In genomic region chrX:20060769-20061315, GRCm38 (mm10) we compare ENCODE assay signal across 9 mouse cellular contexts. TPM values are rescaled to one million over a fixed set of nuclear protein-coding genes. Genes with fewer than 3 reads are reported as not detected.
A peak's percentile ranks its signal among the peaks of the same experiment; 100 is the strongest.
DNase-seq lines count a peak whose midpoint lies in the region; ATAC-seq and TF ChIP-seq lines count a peak whose summit lies in the region.
"Had no signal": no experiment of that assay in that cellular context is flagged by ENCODE, and none has a peak within 500 bp of the region (broad histone marks: within the 10 kb centered on the region; RNA-seq: fewer than 3 reads in every experiment).

No protein-coding gene starts in this region.

- no peaks in the 10 kb centered on the region; the same call in 1 of the 2 replicates for H3K4me1 ChIP-seq in thymus, adult 2 months (replicated peaks; ENCODE audit: control insufficient read depth, insufficient read depth, low read length)
- no peaks in the 10 kb centered on the region for H3K4me1 ChIP-seq in heart, postnatal 0 days (ENCODE audit: control insufficient read depth, insufficient read depth)
- H3K4me1 ChIP-seq in limb, embryonic 13.5 days, result no peaks in the 10 kb centered on the region
- no peaks in the 10 kb centered on the region; the same call in 1 of the 2 replicates for H3K4me1 ChIP-seq in small intestine, adult 2 months (ENCODE audit: control insufficient read depth, insufficient read depth, insufficient read length, low read length)

- DNase-seq in cerebellum, adult 11 months, result peak; percentile 3
- no peak for DNase-seq in thymus, adult 2 months
- DNase-seq in thymus, postnatal 10 days (ENCODE audit: low spot score in 2 of 2), result no peak
- no peak for DNase-seq in heart, postnatal 0 days (ENCODE audit: low spot score)

- H3K27me3 ChIP-seq in thymus, adult 2 months (ENCODE audit: control insufficient read depth, insufficient read depth, low read length), result no peaks in the 10 kb centered on the region; the same call in 1 of the 2 replicates
- H3K27me3 ChIP-seq in heart, postnatal 0 days (ENCODE audit: control insufficient read depth, insufficient read depth, low read length), result no peaks in the 10 kb centered on the region
- peaks cover 25% of the 10 kb centered on the region for H3K27me3 ChIP-seq in limb, embryonic 13.5 days
- H3K27me3 ChIP-seq in small intestine, adult 2 months (ENCODE audit: control insufficient read depth, insufficient read depth, low read length), result 0 out of 2 replicates have a peak, but pooled peaks cover 2% of the 10 kb centered on the region

- H3K27ac ChIP-seq in thymus, adult 2 months (ENCODE audit: control insufficient read depth, insufficient read depth, low read length), result no peak overlapping the region
- no peak overlapping the region for H3K27ac ChIP-seq in heart, postnatal 0 days (ENCODE audit: low read depth)
- no peak overlapping the region for H3K27ac ChIP-seq in limb, embryonic 13.5 days
- H3K27ac ChIP-seq in small intestine, adult 2 months (ENCODE audit: insufficient read depth, low read depth, low read length), result no peak overlapping the region

- H3K9ac ChIP-seq in heart, postnatal 0 days (replicated peaks; ENCODE audit: low read depth, low read length), result 0 out of 2 replicates have a peak overlapping the region, but pooled peaks have one; percentile 15
- H3K9ac ChIP-seq in limb, embryonic 13.5 days, result no peak overlapping the region

- no peak for TF ChIP-seq POLR2A in thymus, adult 2 months (IDR thresholded peaks at IDR 0.05; ENCODE audit: control insufficient read depth, extremely low read depth, insufficient read depth, low read length, poor library complexity)
- TF ChIP-seq POLR2A in small intestine, adult 2 months (IDR thresholded peaks at IDR 0.05; ENCODE audit: low read depth, low read length), result no peak

- no peak for TF ChIP-seq CTCF in thymus, adult 2 months (IDR thresholded peaks at IDR 0.05; ENCODE audit: borderline replicate concordance, control insufficient read depth, extremely low read depth, insufficient read depth, low read length, poor library complexity)
- no peak for TF ChIP-seq CTCF in heart, postnatal 0 days (IDR thresholded peaks at IDR 0.05; ENCODE audit: low read depth)
- no peak for TF ChIP-seq CTCF in small intestine, adult 2 months (IDR thresholded peaks at IDR 0.05; ENCODE audit: extremely low read depth, insufficient read length, insufficient replicate concordance, low read depth, low read length)

- peak overlapping the region; percentile 29; the same call in 1 of the 2 replicates for H3K4me3 ChIP-seq in thymus, adult 2 months (ENCODE audit: control insufficient read depth, insufficient read depth, low read length)
- peak overlapping the region; percentile 52 for H3K4me3 ChIP-seq in heart, postnatal 0 days (ENCODE audit: low read depth, low read length)
- peak overlapping the region; percentile 47 for H3K4me3 ChIP-seq in limb, embryonic 13.5 days
- H3K4me3 ChIP-seq in small intestine, adult 2 months (ENCODE audit: low read depth, low read length), result peak overlapping the region; percentile 61

- H3K36me3 ChIP-seq in thymus, adult 2 months (ENCODE audit: control insufficient read depth, insufficient read depth, low read length), result no peaks in the 10 kb centered on the region
- H3K36me3 ChIP-seq in heart, postnatal 0 days (replicated peaks; ENCODE audit: control insufficient read depth, insufficient read depth, low read length), result no peaks in the 10 kb centered on the region
- H3K36me3 ChIP-seq in limb, embryonic 13.5 days, result no peaks in the 10 kb centered on the region
- H3K36me3 ChIP-seq in small intestine, adult 2 months (ENCODE audit: control insufficient read depth, insufficient read depth, low read length), result no peaks in the 10 kb centered on the region

- H3K4me2 ChIP-seq in heart, postnatal 0 days (ENCODE audit: low read depth, low read length), result peak overlapping the region; percentile 74
- H3K4me2 ChIP-seq in limb, embryonic 13.5 days (replicated peaks), result peak overlapping the region; percentile 73

- TF ChIP-seq EP300 in heart, postnatal 0 days (IDR thresholded peaks at IDR 0.05; ENCODE audit: low read depth), result no peak

- ATAC-seq in cerebellum, adult (ENCODE audit: insufficient number of reproducible peaks, low FRiP score, low TSS enrichment), result no peak
- no peak for ATAC-seq in heart, postnatal 0 days (ENCODE audit: insufficient read depth, low read depth)
- peak; percentile 37; the same call in 1 of the 2 replicates for ATAC-seq in limb, embryonic 13.5 days (ENCODE audit: low FRiP score, low read depth)
- ATAC-seq in erythroblast, adult 5-6 weeks (replicated peaks; ENCODE audit: low FRiP score, poor library complexity, severe bottlenecking), result no peak

- WGBS in thymus, adult 2 months, result 6% methylated on average over 47 of the region's 47 CpGs
- WGBS in heart, postnatal 0 days, result 18% methylated on average over 43 of the region's 47 CpGs
- 19% methylated on average over 40 of the region's 47 CpGs for WGBS in limb, embryonic 13.5 days
- whole genome bisulfite sequencing in small intestine, adult 2 months, result 17% methylated on average over 47 of the region's 47 CpGs

- no peaks in the 10 kb centered on the region for H3K9me3 ChIP-seq in heart, postnatal 0 days (replicated peaks; ENCODE audit: control insufficient read depth, low read length)
- no peaks in the 10 kb centered on the region for H3K9me3 ChIP-seq in limb, embryonic 13.5 days

RNA-seq across cellular contexts. Expression of gene Chst7, which starts 1.5 kb away (rescaled TPM):
- 2.9 and 3.8 TPM in 2 replicates for polyA plus RNA-seq in thymus, adult 2 months (2012; rRNA removed)
- total RNA-seq in heart, postnatal 0 days (2014; rRNA removed; ENCODE audit: low replicate concordance), result 7.8 and 12.9 TPM in 2 replicates
- polyA plus RNA-seq in heart, postnatal 0 days (2015; fragmentation: Nextera tagmentation; extraction: Ambion mirVana), result 6.6 and 7.1 TPM in 2 replicates
- polyA plus RNA-seq in limb, embryonic 13.5 days (2015; fragmentation: Nextera tagmentation; extraction: Ambion mirVana), result 2.2 and 2.4 TPM in 2 replicates
- 1.5 and 1.6 TPM in 2 replicates for polyA plus RNA-seq in small intestine, adult 2 months (2012; rRNA removed)
- total RNA-seq in erythroblast, adult 5-6 weeks (2015; ENCODE audit: low replicate concordance), result not detected in 2 replicates
- not detected in 2 replicates for total RNA-seq in erythroblast, adult 5-6 weeks (2017; ENCODE audit: low replicate concordance)
- total RNA-seq: neutrophil, adult 5-6 weeks had no signal
